Mouse (Mus musculus) bone marrow macrophage, adult 2 months (primary cell): ENCODE data around the gene Defa36. TPM values are rescaled to one million over a fixed set of nuclear protein-coding genes. Genes with fewer than 3 reads are reported as not detected.
"Not testable (repeated sequence)": the region's sequence is repeated elsewhere in the genome, so short reads cannot be mapped to it uniquely, and the experiment has no call there.

Experiments
- H3K27ac ChIP-seq: 2 replicates; pipeline ENCODE4 v1.5.1; 2012; ENCODE audit warnings: low read depth, low read length; ENCODE audit not compliant: insufficient read depth
- H3K4me1 ChIP-seq: 2 replicates; pipeline ENCODE4 v1.6.1; 2012; ENCODE audit warnings: low read length; ENCODE audit not compliant: control insufficient read depth, insufficient read depth
- H3K4me3 ChIP-seq: 2 replicates; pipeline ENCODE4 v1.5.1; 2012; ENCODE audit warnings: mild to moderate bottlenecking, low read length, moderate library complexity; ENCODE audit not compliant: insufficient read depth
- polyA plus RNA-seq: library from polyadenylated mRNA; stranded (reverse); fragments of >200 nt; gene quantifications from 2 replicates; pipeline ENCODE4 v1.2.4, GENCODE M21; 2012; ENCODE audit not compliant: missing spikeins, insufficient read depth, insufficient read length

Defa36 gene
- polyA plus RNA-seq, result not detected in 2 replicates

- not testable (repeated sequence) for H3K4me1 ChIP-seq, H3K27ac ChIP-seq, H3K4me3 ChIP-seq
These were observed at the start of gene Defa36 for GRCm38 (mm10) chr8:21427111-21427510. Gene Defa36, plus strand, starts transcription at chr8:21427411.

- not testable (repeated sequence) for H3K4me1 ChIP-seq, H3K4me3 ChIP-seq, H3K27ac ChIP-seq
These were observed 49.0 kb upstream of the Defa36 start, which contains the start of gene Defa2 for GRCm38 (mm10) chr8:21378215-21378614. Gene Defa2, plus strand, starts transcription at chr8:21378515.

DNA sequence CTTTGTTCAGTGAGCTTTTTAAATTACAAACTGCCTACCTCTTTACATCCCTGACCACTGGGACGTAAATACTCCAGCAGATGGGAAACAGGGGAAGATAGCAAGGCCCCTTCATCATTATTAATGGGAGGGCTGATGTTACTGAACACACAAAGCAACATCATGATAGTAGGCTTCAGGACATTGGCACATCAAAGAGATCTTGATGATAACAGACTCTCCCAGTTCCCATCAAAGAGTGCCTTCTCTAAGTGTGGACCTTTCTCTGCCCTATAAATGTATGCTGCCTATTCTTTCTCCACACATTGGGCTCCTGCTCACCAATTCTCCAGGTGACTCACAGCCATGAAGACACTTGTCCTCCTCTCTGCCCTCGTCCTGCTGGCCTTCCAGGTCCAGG lies 35.7 kb upstream of the Defa36 start, which contains the start of gene Defa33:
TSS of gene Defa33 (plus strand) at position 301 of the 400 bp plus-strand sequence.
- H3K27ac ChIP-seq, H3K4me1 ChIP-seq, H3K4me3 ChIP-seq: not testable (repeated sequence)

DNA sequence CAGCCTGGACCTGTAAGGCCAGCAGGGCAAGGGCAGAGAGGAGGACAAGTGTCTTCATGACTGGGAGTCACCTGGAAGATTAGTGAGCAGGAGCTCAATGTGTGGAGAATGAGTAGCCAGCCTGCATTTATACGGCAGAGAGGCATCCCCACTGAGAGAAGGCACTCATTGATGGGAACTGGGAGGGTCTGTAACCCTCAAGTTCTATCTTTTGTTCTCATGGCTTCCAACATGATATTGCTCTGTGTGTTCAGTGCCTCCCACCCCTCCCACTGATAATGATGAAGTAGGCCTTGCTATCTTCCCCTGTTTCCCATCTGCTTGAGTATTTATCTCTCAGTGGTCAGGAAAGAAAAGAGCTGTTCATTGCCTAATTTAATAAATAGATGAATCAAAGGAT lies 29.2 kb downstream of the Defa36 start, which contains the start of gene Gm7849:
TSS of gene Gm7849 (minus strand) at position 101 of the 400 bp plus-strand sequence.
- H3K4me1 ChIP-seq, H3K27ac ChIP-seq, H3K4me3 ChIP-seq: not testable (repeated sequence)

Other genes starting within 250 kb of the Defa36 start
- gene Defa31, start 235.8 kb upstream of the Defa36 start, polyA plus RNA-seq, result not detected in 2 replicates
- gene Gm15293, start 225.8 kb upstream of the Defa36 start, polyA plus RNA-seq, result not detected in 2 replicates
- not detected in 2 replicates for gene Gm15292, start 177.7 kb upstream of the Defa36 start, polyA plus RNA-seq
- not detected in 2 replicates for gene Defa27, start 111.9 kb upstream of the Defa36 start, polyA plus RNA-seq
- not detected in 2 replicates for gene Defa29, start 100.4 kb upstream of the Defa36 start, polyA plus RNA-seq
- gene Defa2, start 48.9 kb upstream of the Defa36 start, polyA plus RNA-seq, result not detected in 2 replicates
- gene Defa33, start 35.6 kb upstream of the Defa36 start, polyA plus RNA-seq, result not detected in 2 replicates
- not detected in 2 replicates for gene Gm7849, start 29.1 kb downstream of the Defa36 start, polyA plus RNA-seq
- not detected in 2 replicates for gene Defa20, start 81.8 kb downstream of the Defa36 start, polyA plus RNA-seq
- not detected in 2 replicates for gene Defa32, start 101.6 kb downstream of the Defa36 start, polyA plus RNA-seq
- not detected in 2 replicates for gene Defa37, start 138.0 kb downstream of the Defa36 start, polyA plus RNA-seq
- not detected in 2 replicates for gene Defa28, start 155.6 kb downstream of the Defa36 start, polyA plus RNA-seq
- gene Gm7861, start 167.1 kb downstream of the Defa36 start, polyA plus RNA-seq, result not detected in 2 replicates
- gene Defa26, start 190.8 kb downstream of the Defa36 start, polyA plus RNA-seq, result not detected in 2 replicates
- not detected in 2 replicates for gene Defa17, start 228.4 kb downstream of the Defa36 start, polyA plus RNA-seq
- not detected in 2 replicates for gene Defa34, start 238.4 kb downstream of the Defa36 start, polyA plus RNA-seq